Mouse (Mus musculus) midbrain, postnatal 0 days (tissue): ENCODE measurements around the gene Cyb561a3. TPM values are rescaled to one million over a fixed set of nuclear protein-coding genes. Genes with fewer than 3 reads are reported as not detected.

Experiments used
- ATAC-seq: fragments of 200-750 bp; cut with Nextera tagmentation; 2 replicates; pipeline ENCODE4 v1.8.0; 2017; ENCODE audit warnings: moderate number of reproducible peaks, mild to moderate bottlenecking, moderate TSS enrichment, moderate library complexity; ENCODE audit not compliant: low FRiP score
- DNase-seq: peaks from one replicate; pipeline ENCODE4 v3.0.0-alpha.2; 2015; ENCODE audit warnings: low spot score
- H3K27ac ChIP-seq: fragments of 300-500 bp; sonication (generic); 2 replicates; pipeline ENCODE4 v1.5.1; 2014; ENCODE audit warnings: low read depth, mild to moderate bottlenecking, low read length, mixed read lengths
- H3K27me3 ChIP-seq: fragments of 300-500 bp; sonication (generic); 2 replicates; pipeline ENCODE4 v1.6.1; 2014; ENCODE audit warnings: low read length, control low read depth, mixed read lengths; ENCODE audit not compliant: insufficient read depth
- H3K36me3 ChIP-seq: fragments of 300-500 bp; sonication (generic); 2 replicates; pipeline ENCODE4 v1.6.1; 2014; ENCODE audit warnings: low read length, control low read depth, mixed read lengths; ENCODE audit not compliant: insufficient read depth
- H3K4me1 ChIP-seq: fragments of 300-500 bp; sonication (generic); 2 replicates; pipeline ENCODE4 v1.6.1; 2014; ENCODE audit warnings: mild to moderate bottlenecking, control low read depth, antibody characterized with exemption, low read length, mixed read lengths; ENCODE audit not compliant: insufficient read depth
- H3K4me2 ChIP-seq: fragments of 300-500 bp; sonication (generic); 2 replicates; pipeline ENCODE4 v1.6.1; 2014; ENCODE audit warnings: low read depth, mild to moderate bottlenecking, low read length, mixed read lengths; ENCODE audit not compliant: poor library complexity, severe bottlenecking
- H3K4me3 ChIP-seq: fragments of 300-500 bp; sonication (generic); 2 replicates; pipeline ENCODE4 v1.5.1; 2014; ENCODE audit warnings: low read depth, mild to moderate bottlenecking, low read length, moderate library complexity
- H3K9ac ChIP-seq: fragments of 300-500 bp; sonication (generic); replicated peaks from 2 replicates; pipeline ENCODE4 v1.6.1; 2014; ENCODE audit warnings: mild to moderate bottlenecking, low read length, moderate library complexity, mixed read lengths; ENCODE audit not compliant: poor library complexity, severe bottlenecking
- H3K9me3 ChIP-seq: fragments of 300-500 bp; sonication (generic); 2 replicates; pipeline ENCODE4 v1.6.1; 2016; ENCODE audit warnings: low read length, control low read depth
- CTCF ChIP-seq: IDR thresholded peaks from 2 replicates; pipeline ENCODE4 v1.5.1; 2016; ENCODE audit warnings: antibody characterized with exemption, mild to moderate bottlenecking
- WGBS: fragments of 180-500 bp; shearing (Covaris S2); extraction: QIAGEN DNeasy Blood & Tissue Kit; methylation state at CpG from one replicate; pipeline ENCODE4 v1.1.7; 2014; 5-methylcytosine and 5-hydroxymethylcytosine counted together
- polyA plus RNA-seq: library from polyadenylated mRNA; unstranded; fragments of >200 nt; fragmentation: Nextera tagmentation; extraction: Ambion mirVana; gene quantifications from 2 replicates; pipeline ENCODE4 v1.2.1, GENCODE M21; 2015
- total RNA-seq: library from RNA; depleted of rRNA; stranded (reverse); fragments of >200 nt; gene quantifications from 2 replicates; pipeline ENCODE4 v1.2.3, GENCODE M21; 2014

The Cyb561a3 gene
- total and polyA plus RNA-seq, 2 experiments from 2014 or later = 19.1 to 20.3 TPM

- no peaks in the 10 kb centered on the region for H3K27me3 ChIP-seq
- 79% methylated on average over 4 of the region's 4 CpGs for WGBS
- H3K9me3 ChIP-seq = no peaks in the 10 kb centered on the region
- peaks cover 10% of the 10 kb centered on the region; the same call in 1 of the 2 replicates for H3K36me3 ChIP-seq
- H3K4me3 ChIP-seq = no peak overlapping the region
- H3K4me1 ChIP-seq = no peaks in the 10 kb centered on the region
- no peak overlapping the region for H3K4me2 ChIP-seq
- TF ChIP-seq CTCF = no peak
- no peak overlapping the region for H3K9ac ChIP-seq
- DNase-seq = no peak
- H3K27ac ChIP-seq = no peak overlapping the region
- no peak for ATAC-seq
Observed at GRCm38 (mm10) chr19:10565217-10565616, 11.8 kb upstream of the Cyb561a3 start.

- ATAC-seq (no peak), DNase-seq (no peak)
- Histone ChIP-seq H3K9me3 (no peaks in the 10 kb centered on the region), H3K4me3 (no peak overlapping the region), H3K9ac (no peak overlapping the region), H3K4me2 (no peak overlapping the region), H3K27me3 (no peaks in the 10 kb centered on the region), H3K4me1 (no peaks in the 10 kb centered on the region), H3K27ac (no peak overlapping the region), H3K36me3 (peaks cover 43% of the 10 kb centered on the region)
- 96% methylated on average over 6 of the region's 6 CpGs for WGBS
- no peak for TF ChIP-seq CTCF
Observed at GRCm38 (mm10) chr19:10569627-10570026, 7.3 kb upstream of the Cyb561a3 start.

GRCm38 (mm10) chr19:10580102-10580501 is 3.1 kb downstream of the Cyb561a3 start:
- TF ChIP-seq CTCF = no peak
- no peak for ATAC-seq
- Histone ChIP-seq H3K9ac (no peak overlapping the region), H3K9me3 (no peaks in the 10 kb centered on the region), H3K4me1 (no peaks in the 10 kb centered on the region), H3K36me3 (peaks cover 10% of the 10 kb centered on the region; the same call in 1 of the 2 replicates), H3K27ac (no peak overlapping the region), H3K4me2 (no peak overlapping the region), H3K4me3 (no peak overlapping the region), H3K27me3 (no peaks in the 10 kb centered on the region)
- no peak for DNase-seq
- 87% methylated on average over 3 of the region's 3 CpGs for WGBS

GRCm38 (mm10) chr19:10580761-10581160 is 3.8 kb downstream of the Cyb561a3 start:
- Histone ChIP-seq H3K27ac (no peak overlapping the region), H3K36me3 (peaks cover 7% of the 10 kb centered on the region; the same call in 1 of the 2 replicates), H3K4me3 (no peak overlapping the region), H3K9me3 (no peaks in the 10 kb centered on the region), H3K27me3 (no peaks in the 10 kb centered on the region), H3K9ac (no peak overlapping the region), H3K4me2 (no peak overlapping the region), H3K4me1 (no peaks in the 10 kb centered on the region)
- WGBS = 87% methylated on average over 3 of the region's 3 CpGs
- ATAC-seq (no peak), DNase-seq (no peak)
- no peak for TF ChIP-seq CTCF

GRCm38 (mm10) chr19:10581984-10582383 is 5.0 kb downstream of the Cyb561a3 start:
- Histone ChIP-seq H3K4me1 (no peaks in the 10 kb centered on the region), H3K9ac (no peak overlapping the region), H3K4me3 (no peak overlapping the region), H3K4me2 (no peak overlapping the region), H3K9me3 (no peaks in the 10 kb centered on the region), H3K27me3 (no peaks in the 10 kb centered on the region), H3K27ac (no peak overlapping the region), H3K36me3 (peaks cover 7% of the 10 kb centered on the region; the same call in 1 of the 2 replicates)
- no peak for DNase-seq
- no peak for ATAC-seq
- WGBS = 87% methylated on average over 6 of the region's 6 CpGs
- TF ChIP-seq CTCF = no peak

GRCm38 (mm10) chr19:10583550-10584146 is 6.7 kb downstream of the Cyb561a3 start:
- no peak for ATAC-seq
- H3K27me3 ChIP-seq = no peaks in the 10 kb centered on the region
- 56% methylated on average over 7 of the region's 7 CpGs for WGBS
- H3K9me3 ChIP-seq = no peaks in the 10 kb centered on the region
- H3K4me1 ChIP-seq = no peaks in the 10 kb centered on the region
- H3K27ac ChIP-seq = no peak overlapping the region
- DNase-seq = no peak
- TF ChIP-seq CTCF = no peak
- H3K9ac ChIP-seq = no peak overlapping the region
- no peak overlapping the region for H3K4me3 ChIP-seq
- no peak overlapping the region for H3K4me2 ChIP-seq
- H3K36me3 ChIP-seq = peaks cover 13% of the 10 kb centered on the region; the same call in 1 of the 2 replicates
